Mouse (Mus musculus) hematopoietic stem cell, adult 5-6 weeks (primary cell): ENCODE data around the gene Aplp2. TPM values are rescaled to one million over a fixed set of nuclear protein-coding genes. Genes with fewer than 3 reads are reported as not detected.

ENCODE experiments used
- ATAC-seq, 2 experiments: fragments of 125-278 bp in 1 of 2; replicated peaks in 1 of 2; 2 replicates each; pipeline ENCODE4 v1.8.0; 2016 to 2017; ENCODE audit warnings: inconsistent platforms in 2 of 2, mild to moderate bottlenecking in 2 of 2, moderate number of reproducible peaks in 2 of 2, low read depth in 1 of 2, moderate TSS enrichment in 1 of 2; ENCODE audit not compliant: low FRiP score in 2 of 2, poor library complexity in 2 of 2, severe bottlenecking in 2 of 2, insufficient read depth in 1 of 2, low TSS enrichment in 1 of 2
- total RNA-seq: library from RNA; stranded (forward); fragments of 172-1452, 232-1000 nt; gene quantifications from 2 replicates; pipeline ENCODE4 v1.2.3, GENCODE M21; 2017

The Aplp2 gene
- 81.2 and 168 TPM in 2 replicates for total RNA-seq

DNA sequence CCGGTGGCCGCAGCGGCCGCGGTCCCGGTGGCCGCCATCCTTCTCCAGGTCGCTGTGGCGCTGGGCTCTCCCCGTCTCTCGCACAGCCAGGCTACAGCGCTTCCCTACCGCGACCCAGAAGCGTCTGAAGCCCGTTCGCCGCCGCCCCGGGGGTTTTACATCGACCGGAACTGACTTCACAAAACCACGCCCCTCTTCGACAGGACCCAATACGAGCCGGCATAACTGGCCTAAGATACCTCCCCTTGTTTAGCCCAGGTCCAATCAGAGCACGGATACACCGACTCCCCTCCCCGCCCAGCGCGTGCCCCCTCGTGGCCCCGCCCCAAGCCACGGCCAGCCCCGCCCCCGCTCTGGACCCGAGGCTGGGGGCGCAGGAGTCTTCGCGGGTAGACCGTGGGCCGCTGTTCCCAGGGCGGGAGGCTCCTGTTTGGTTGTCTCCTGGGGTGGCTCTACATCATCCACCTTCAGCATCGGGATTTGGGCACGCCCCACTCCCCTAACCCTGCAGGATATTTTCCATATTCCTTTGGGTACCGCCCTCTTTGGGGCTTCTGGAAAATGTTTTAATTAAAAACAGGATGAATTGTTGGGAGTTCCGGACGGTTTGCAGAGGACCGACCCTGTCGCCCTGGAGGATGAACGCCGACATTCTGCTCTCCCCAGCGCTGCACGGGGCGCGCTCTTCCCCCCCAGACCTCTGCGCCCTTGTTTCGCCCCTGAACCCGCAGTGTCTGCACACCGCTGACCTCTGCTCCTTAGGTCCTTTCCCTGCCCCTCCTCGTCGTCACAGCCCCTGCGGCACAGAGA is at the start of gene Aplp2:
Gene Aplp2 (minus strand): TSS at position 126 of the 810 bp plus-strand sequence.
- peak; percentile 97 to 99 for ATAC-seq

DNA sequence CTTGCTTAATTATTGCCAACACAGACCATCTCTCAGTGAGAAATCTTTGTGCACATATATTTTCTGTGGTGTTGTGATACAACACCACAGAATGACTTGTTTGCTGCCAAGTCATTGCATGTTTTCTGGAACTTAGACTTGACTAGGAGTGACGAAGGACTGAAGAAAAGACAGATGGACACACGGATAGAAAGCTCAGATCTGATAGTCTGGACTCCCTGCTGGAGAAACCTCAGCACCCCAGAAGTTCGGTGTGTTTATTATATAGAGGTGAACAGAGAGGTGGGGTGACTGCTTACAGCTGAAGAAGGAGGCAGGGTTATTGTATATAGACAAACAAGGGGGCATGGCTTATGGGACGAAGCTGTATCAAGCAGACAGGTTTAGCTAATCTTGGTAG is 48.6 kb upstream of the Aplp2 start:
- no peak for ATAC-seq

- no peak for ATAC-seq
Measured at GRCm38 (mm10) chr9:31258237-31258636, 46.6 kb upstream of the Aplp2 start.

- no peak for ATAC-seq
Measured at GRCm38 (mm10) chr9:31255953-31256352, 44.3 kb upstream of the Aplp2 start.

GRCm38 (mm10) chr9:31254697-31255004 is 43.0 kb upstream of the Aplp2 start:
- ATAC-seq: peak; percentile 58 to 70

DNA sequence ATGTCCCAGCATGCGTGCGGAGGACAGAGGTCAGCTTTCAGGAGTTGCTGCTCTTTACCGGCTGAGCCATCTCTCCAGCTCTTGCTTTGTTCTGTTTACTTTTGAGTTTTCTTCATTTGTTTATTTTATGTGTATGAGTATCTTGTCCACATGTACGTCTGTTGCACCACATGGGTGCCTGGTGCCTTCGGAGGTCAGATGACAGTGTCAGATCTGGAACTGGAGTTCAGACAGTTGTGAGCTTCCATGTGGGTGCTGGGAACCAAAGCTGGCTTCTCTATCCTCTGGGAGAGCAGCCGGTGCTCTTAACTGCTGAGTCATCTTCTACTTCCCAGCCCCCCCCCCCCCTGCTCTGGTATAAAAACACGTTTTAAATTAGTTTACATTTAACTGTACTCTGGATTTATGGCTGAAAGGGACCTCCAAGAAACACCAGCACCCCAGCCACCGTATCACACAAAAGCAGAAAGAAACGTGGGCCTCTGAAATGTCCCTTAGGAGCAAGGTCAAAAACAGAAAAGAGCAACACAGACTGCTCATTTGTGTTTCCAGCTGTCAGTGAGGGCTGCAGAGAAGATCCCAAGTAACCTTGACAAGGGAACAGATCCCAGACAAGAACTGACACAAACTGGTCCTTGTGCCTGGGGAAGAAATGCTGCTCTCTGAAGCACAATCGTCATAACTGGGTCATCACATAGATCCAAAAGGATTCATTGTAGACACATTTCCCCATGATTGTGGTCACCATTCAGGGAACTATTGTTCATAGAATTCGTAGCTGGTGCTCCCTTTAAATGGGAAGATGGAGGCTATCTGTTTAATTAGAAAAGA is 42.5 kb upstream of the Aplp2 start:
- ATAC-seq: 0 out of 4 replicates have a peak, but pooled peaks of 1 of the 2 experiments have one; percentile 7

DNA sequence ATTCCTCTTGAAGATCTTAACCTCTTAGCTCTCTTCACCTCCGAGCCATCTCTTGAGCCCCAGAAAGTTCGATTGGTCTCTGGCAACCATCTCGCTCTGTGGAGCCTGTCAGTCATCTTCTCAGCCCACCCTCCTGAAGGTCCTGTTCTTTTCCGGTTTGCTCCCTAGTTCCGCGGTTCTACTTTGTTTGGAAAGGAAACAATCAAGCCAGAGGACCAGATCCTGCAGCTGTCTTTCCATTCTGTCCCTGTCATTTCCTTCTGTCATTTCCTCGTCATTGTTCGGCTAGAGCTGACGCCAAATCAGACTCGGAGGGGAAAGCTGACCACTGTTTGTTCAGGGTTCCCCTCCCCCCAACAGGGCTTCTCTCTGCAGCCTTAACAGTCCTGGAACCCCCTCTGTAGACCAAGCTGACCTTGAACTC is 41.7 kb upstream of the Aplp2 start:
- peak; percentile 61 to 68 for ATAC-seq

GRCm38 (mm10) chr9:31252182-31252799 is 40.7 kb upstream of the Aplp2 start:
- ATAC-seq: peak in 1 of 2 experiments; percentile 25; a peak in 1 of 4 replicates

GRCm38 (mm10) chr9:31247447-31248220 is 36.0 kb upstream of the Aplp2 start:
- peak in 1 of 2 experiments; percentile 23; a peak in 1 of 4 replicates for ATAC-seq

GRCm38 (mm10) chr9:31246421-31246820 is 34.8 kb upstream of the Aplp2 start:
- ATAC-seq: no peak

- no peak for ATAC-seq
Measured at GRCm38 (mm10) chr9:31245006-31245405, 33.4 kb upstream of the Aplp2 start.

- ATAC-seq: no peak
Measured at GRCm38 (mm10) chr9:31243939-31244333, 32.3 kb upstream of the Aplp2 start.

DNA sequence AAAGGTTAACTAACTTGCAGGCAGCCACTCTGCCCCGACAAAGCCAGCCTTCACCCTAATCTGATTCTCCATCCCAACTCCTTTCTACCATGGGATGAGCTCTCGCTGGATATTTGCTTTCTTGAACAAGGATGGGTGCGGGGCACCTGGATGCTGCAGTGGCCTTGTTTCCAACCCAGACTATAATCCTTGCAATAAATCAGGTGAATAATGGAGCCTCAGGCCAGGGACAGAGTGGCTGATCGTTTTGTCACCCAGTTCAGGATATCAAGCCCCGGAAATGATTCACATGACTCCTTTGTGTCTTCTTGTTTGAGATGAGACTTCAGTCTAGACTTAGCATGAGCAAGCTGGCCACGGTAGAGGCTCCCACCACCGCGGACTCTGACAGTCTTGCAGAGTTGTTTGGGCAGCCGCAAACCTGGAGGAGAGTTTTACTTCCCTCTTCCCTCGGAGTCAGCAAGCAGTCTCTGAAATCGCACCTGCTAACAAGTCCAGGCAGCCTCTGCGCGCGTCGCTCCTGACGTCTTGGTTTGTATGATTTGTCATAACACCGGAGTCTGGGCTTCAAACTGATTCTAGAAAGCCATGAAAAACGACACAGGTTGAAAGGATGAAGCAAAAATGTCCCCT is 31.8 kb upstream of the Aplp2 start:
- peak; percentile 88 to 94 for ATAC-seq

DNA sequence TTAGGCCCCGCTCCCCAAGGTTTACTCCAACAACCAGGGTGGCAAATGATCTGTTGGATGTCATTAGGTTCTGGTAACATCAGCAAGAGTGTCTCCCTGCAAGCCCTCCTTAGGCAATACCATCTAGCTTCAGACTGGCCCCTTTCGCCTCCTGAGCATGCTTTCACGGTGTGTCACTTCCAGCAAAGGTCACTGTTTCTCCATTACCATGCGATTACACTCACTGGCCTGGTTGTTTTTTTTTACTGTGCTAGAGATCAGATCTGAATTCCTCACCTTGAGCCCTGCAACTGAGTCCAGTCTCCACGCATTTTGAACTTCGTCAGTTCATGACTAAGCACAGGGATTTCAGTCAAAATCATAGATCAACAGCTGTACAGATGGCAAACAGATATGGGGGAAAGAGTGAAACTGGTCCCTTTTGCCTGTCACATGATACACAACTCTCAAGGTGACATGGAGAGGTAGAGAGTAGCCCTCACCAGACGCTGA is 29.6 kb upstream of the Aplp2 start:
- no peak for ATAC-seq

- no peak for ATAC-seq
Measured at GRCm38 (mm10) chr9:31240522-31241207, 29.1 kb upstream of the Aplp2 start.

DNA sequence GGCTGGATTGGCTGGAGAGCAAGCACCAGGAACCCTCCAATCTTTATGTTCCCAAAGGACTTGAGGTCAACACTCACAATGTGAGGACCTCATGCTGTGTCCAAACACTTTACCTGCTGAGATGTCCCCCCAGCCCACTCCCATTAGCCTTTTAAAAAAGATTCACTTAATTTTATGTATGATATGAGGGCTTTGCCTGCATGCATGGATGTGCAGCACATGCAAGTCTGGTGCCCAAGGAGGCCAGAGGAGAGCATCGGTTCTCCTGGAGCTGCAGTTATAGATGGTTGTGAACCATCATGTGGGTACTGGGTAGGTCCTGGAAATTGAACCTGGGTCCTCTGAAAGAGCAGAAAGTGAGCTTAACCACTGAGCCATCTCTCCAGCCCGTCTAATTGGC is 27.9 kb upstream of the Aplp2 start:
- ATAC-seq: no peak
